Mouse (Mus musculus) CH12.LX (cell line): ENCODE measurements at regions not wholly inside any gene's neighbourhood (a gene's known extent, or its start where the extent isn't known, plus 50 kb on each side); places are given as distances from the start of the nearest gene placed in this dataset.
A peak's percentile ranks its signal among the peaks of the same experiment; 100 is the strongest.

ENCODE experiments used
- DNase-seq: peaks from one replicate; pipeline ENCODE4 v3.0.0-alpha.2; 2013; ENCODE audit errors: extremely low read depth
- H3K27ac ChIP-seq: 2 replicates; pipeline ENCODE4 v1.5.1; 2012; ENCODE audit warnings: low read depth, mild to moderate bottlenecking, control low read depth, moderate library complexity; ENCODE audit not compliant: insufficient read depth
- H3K27me3 ChIP-seq: replicated peaks from 2 replicates; pipeline ENCODE3; 2012; ENCODE audit warnings: inconsistent platforms
- H3K36me3 ChIP-seq, 2 experiments: replicated peaks in 1 of 2; 2 replicates each; pipeline versions ENCODE3 to v1.6.1; 2012; ENCODE audit warnings: inconsistent platforms in 1 of 2, low read length in 1 of 2, mild to moderate bottlenecking in 1 of 2, mixed read lengths in 1 of 2, moderate library complexity in 1 of 2; ENCODE audit not compliant: control insufficient read depth in 1 of 2, insufficient read depth in 1 of 2
- H3K4me1 ChIP-seq, 2 experiments: 2 replicates each; pipeline ENCODE4 v1.6.1; 2012; ENCODE audit warnings: inconsistent platforms in 1 of 2, moderate library complexity in 1 of 2; ENCODE audit not compliant: insufficient read depth in 2 of 2, control insufficient read depth in 1 of 2
- H3K4me2 ChIP-seq: 2 replicates; pipeline ENCODE4 v1.6.1; 2012; ENCODE audit warnings: low read depth, mild to moderate bottlenecking, control low read depth; ENCODE audit not compliant: poor library complexity, insufficient read depth, severe bottlenecking
- H3K4me3 ChIP-seq, 3 experiments: fragments of 150-350 bp in 1 of 3; sonication (generic) in 1 of 3; replicated peaks in 1 of 3; 2 replicates each; pipeline versions ENCODE3 to v1.5.1; 2011 to 2012; ENCODE audit warnings: low read depth in 2 of 3, low read length in 2 of 3, mild to moderate bottlenecking in 2 of 3, moderate library complexity in 2 of 3, control low read depth in 1 of 3, improper control_type of control experiment in 1 of 3, inconsistent platforms in 1 of 3, mixed read lengths in 1 of 3; ENCODE audit not compliant: poor library complexity in 1 of 3
- H3K79me2 ChIP-seq: replicated peaks from 2 replicates; pipeline ENCODE4 v1.6.1; 2012; ENCODE audit warnings: mild to moderate bottlenecking, moderate library complexity; ENCODE audit not compliant: control insufficient read depth, poor library complexity, insufficient read depth, severe bottlenecking; ENCODE audit errors: extremely low read depth
- H3K9ac ChIP-seq: 2 replicates; pipeline ENCODE4 v1.6.1; 2012; ENCODE audit warnings: low read depth, mild to moderate bottlenecking, control low read depth, moderate library complexity; ENCODE audit not compliant: insufficient read depth
- H3K9me3 ChIP-seq: replicated peaks from 2 replicates; pipeline ENCODE3; 2012; ENCODE audit warnings: low read length, inconsistent platforms, mixed read lengths
- BHLHE40 ChIP-seq: IDR thresholded peaks from 2 replicates; pipeline ENCODE4 v1.6.1; 2011; ENCODE audit warnings: mild to moderate bottlenecking, low read depth, low read length, improper control_type of control experiment
- IRF4 ChIP-seq: IDR thresholded peaks from 2 replicates; pipeline ENCODE4 v1.6.1; 2014; ENCODE audit warnings: low read depth, mild to moderate bottlenecking, inconsistent platforms, low read length, improper control_type of control experiment
- MAFK ChIP-seq: IDR thresholded peaks from 2 replicates; pipeline ENCODE4 v1.6.1; 2011; ENCODE audit warnings: low read length, improper control_type of control experiment; ENCODE audit not compliant: insufficient replicate concordance
- USF2 ChIP-seq: conservative IDR thresholded peaks from 2 replicates; pipeline ENCODE4 v1.6.1; 2011; ENCODE audit warnings: low read depth, low read length, improper control_type of control experiment
- dilution Hi-C: fragments of 300-500 bp; cut with MboI; formaldehyde crosslinking; loops from 2 replicates; pipeline ENCODE4 v1.14.3; 2020; ENCODE audit warnings: low sequenced_read_pairs; ENCODE audit not compliant: extremely low pct_unique_long_range_greater_than_20kb, extremely low pct_ligation_motif_present
- in situ Hi-C: fragments of 300-500 bp; cut with MboI; formaldehyde crosslinking; loops from 3 replicates; pipeline ENCODE4 v1.14.3; 2019; ENCODE audit warnings: low sequenced_read_pairs, low pct_ligation_motif_present, low pct_unique_long_range_greater_than_20kb, mixed read lengths

GRCm38 (mm10) chr17:19216936-19217335, 144.8 kb upstream of the Vmn2r99 start:
- no peak overlapping the region for H3K4me3 ChIP-seq
- H3K4me1 ChIP-seq: no peaks in the 10 kb centered on the region
- TF ChIP-seq IRF4 (no peak), MAFK (0 out of 2 replicates have a peak, but pooled peaks have one; percentile 60), USF2 (no peak)
- H3K79me2 ChIP-seq: no peaks in the 10 kb centered on the region
- no peak overlapping the region for H3K27ac ChIP-seq
- H3K27me3 ChIP-seq: no peaks in the 10 kb centered on the region
- no peak for DNase-seq
- H3K36me3 ChIP-seq: no peaks in the 10 kb centered on the region
- no peak overlapping the region for H3K9ac ChIP-seq
- H3K9me3 ChIP-seq: peaks cover 7% of the 10 kb centered on the region
- dilution Hi-C loops (no loop called here), in situ Hi-C loops (no loop called here)
- H3K4me2 ChIP-seq: no peak overlapping the region

- Histone ChIP-seq H3K4me3 (no peak overlapping the region), H3K27ac (no peak overlapping the region), H3K9ac (no peak overlapping the region), H3K9me3 (no peaks in the 10 kb centered on the region), H3K36me3 (no peaks in the 10 kb centered on the region), H3K79me2 (no peaks in the 10 kb centered on the region), H3K27me3 (no peaks in the 10 kb centered on the region)
- dilution Hi-C loops: no loop called here
- no peak for DNase-seq
- in situ Hi-C loops: no loop called here
- no peak for TF ChIP-seq BHLHE40
- TF ChIP-seq, all 38 proteins: peak for 0
- no peak overlapping the region for H3K4me2 ChIP-seq
- no peaks in the 10 kb centered on the region for H3K4me1 ChIP-seq
These were observed 135.2 kb upstream of the Vmn2r99 start for GRCm38 (mm10) chr17:19226589-19226988.
